Mouse (Mus musculus) hindbrain, postnatal 0 days (tissue): ENCODE results near the gene Gadd45g. TPM values are rescaled to one million over a fixed set of nuclear protein-coding genes. Genes with fewer than 3 reads are reported as not detected.
A peak's percentile ranks its signal among the peaks of the same experiment; 100 is the strongest.
"Not testable (repeated sequence)": the region's sequence is repeated elsewhere in the genome, so short reads cannot be mapped to it uniquely, and the experiment has no call there.

Experiments used
- ATAC-seq: fragments of 200-750 bp; cut with Nextera tagmentation; 2 replicates; pipeline ENCODE4 v1.8.0; 2017; ENCODE audit warnings: mild to moderate bottlenecking, moderate TSS enrichment, moderate library complexity
- DNase-seq: peaks from one replicate; pipeline ENCODE4 v3.0.0-alpha.2; 2015; ENCODE audit warnings: low spot score
- H3K27ac ChIP-seq: fragments of 300-500 bp; sonication (generic); 2 replicates; pipeline ENCODE4 v1.5.1; 2014; ENCODE audit warnings: mild to moderate bottlenecking
- H3K27me3 ChIP-seq: fragments of 300-500 bp; sonication (generic); 2 replicates; pipeline ENCODE4 v1.6.1; 2014; ENCODE audit warnings: low read length, mixed read lengths; ENCODE audit not compliant: insufficient read depth
- H3K36me3 ChIP-seq: fragments of 300-500 bp; sonication (generic); 2 replicates; pipeline ENCODE4 v1.6.1; 2014; ENCODE audit warnings: low read length, mixed read lengths; ENCODE audit not compliant: insufficient read depth
- H3K4me1 ChIP-seq: fragments of 300-500 bp; sonication (generic); 2 replicates; pipeline ENCODE4 v1.6.1; 2014; ENCODE audit warnings: antibody characterized with exemption, low read length, mixed read lengths; ENCODE audit not compliant: insufficient read depth
- H3K4me2 ChIP-seq: fragments of 300-500 bp; sonication (generic); 2 replicates; pipeline ENCODE4 v1.6.1; 2014; ENCODE audit warnings: low read depth, mild to moderate bottlenecking, low read length, moderate library complexity, mixed read lengths
- H3K4me3 ChIP-seq: fragments of 300-500 bp; sonication (generic); 2 replicates; pipeline ENCODE4 v1.5.1; 2014; ENCODE audit warnings: low read length
- H3K9ac ChIP-seq: fragments of 300-500 bp; sonication (generic); replicated peaks from 2 replicates; pipeline ENCODE4 v1.6.1; 2014; ENCODE audit warnings: mild to moderate bottlenecking, low read length, moderate library complexity, mixed read lengths
- H3K9me3 ChIP-seq: fragments of 300-500 bp; sonication (generic); 2 replicates; pipeline ENCODE4 v1.6.1; 2016; ENCODE audit warnings: low read length, mixed read lengths
- CTCF ChIP-seq: IDR thresholded peaks from 2 replicates; pipeline ENCODE4 v1.5.1; 2016; ENCODE audit warnings: antibody characterized with exemption, control low read depth, low read depth
- WGBS: fragments of 180-500 bp; shearing (Covaris S2); extraction: QIAGEN DNeasy Blood & Tissue Kit; methylation state at CpG from one replicate; pipeline ENCODE4 v1.1.7; 2014; 5-methylcytosine and 5-hydroxymethylcytosine counted together
- polyA plus RNA-seq: library from polyadenylated mRNA; unstranded; fragments of >200 nt; fragmentation: Nextera tagmentation; extraction: Ambion mirVana; gene quantifications from 2 replicates; pipeline ENCODE4 v1.2.1, GENCODE M21; 2015
- total RNA-seq: library from RNA; depleted of rRNA; stranded (reverse); fragments of >200 nt; gene quantifications from 2 replicates; pipeline ENCODE4 v1.2.3, GENCODE M21; 2014

Gene Gadd45g
- total and polyA plus RNA-seq, 2 experiments from 2014 or later = 19.0 to 38.6 TPM

- not testable (repeated sequence) for H3K4me3 ChIP-seq, H3K9me3 ChIP-seq, H3K4me2 ChIP-seq, DNase-seq, H3K27ac ChIP-seq, H3K36me3 ChIP-seq, H3K4me1 ChIP-seq, H3K9ac ChIP-seq, ATAC-seq, H3K27me3 ChIP-seq
- WGBS = 71% methylated on average over 8 of the region's 8 CpGs
- peak; percentile 12 for TF ChIP-seq CTCF
These were observed 12.5 kb upstream of the Gadd45g start for GRCm38 (mm10) chr13:51834024-51834423.

- WGBS = 64% methylated on average over 2 of the region's 2 CpGs
- Histone ChIP-seq H3K27me3 (0 out of 2 replicates have a peak, but pooled peaks cover 5% of the 10 kb centered on the region), H3K4me2 (no peak overlapping the region), H3K27ac (no peak overlapping the region), H3K9me3 (no peaks in the 10 kb centered on the region), H3K36me3 (no peaks in the 10 kb centered on the region), H3K4me1 (no peaks in the 10 kb centered on the region), H3K4me3 (no peak overlapping the region), H3K9ac (no peak overlapping the region)
- DNase-seq = no peak
- ATAC-seq = no peak
- TF ChIP-seq CTCF = no peak
These were observed 12.0 kb upstream of the Gadd45g start for GRCm38 (mm10) chr13:51834520-51834919.

GRCm38 (mm10) chr13:51835208-51835607 is 11.3 kb upstream of the Gadd45g start:
- not testable (repeated sequence) for H3K27ac ChIP-seq, H3K4me3 ChIP-seq, H3K9me3 ChIP-seq, H3K4me2 ChIP-seq, H3K9ac ChIP-seq, H3K27me3 ChIP-seq, H3K4me1 ChIP-seq, ATAC-seq, DNase-seq, H3K36me3 ChIP-seq
- WGBS = 83% methylated on average over 4 of the region's 4 CpGs

- no peak overlapping the region for H3K9ac ChIP-seq
- no peaks in the 10 kb centered on the region for H3K36me3 ChIP-seq
- TF ChIP-seq CTCF = no peak
- 50% methylated on average over 5 of the region's 5 CpGs for WGBS
- no peak overlapping the region for H3K27ac ChIP-seq
- H3K9me3 ChIP-seq = no peaks in the 10 kb centered on the region
- H3K4me1 ChIP-seq = no peaks in the 10 kb centered on the region
- H3K27me3 ChIP-seq = peaks cover 24% of the 10 kb centered on the region; the same call in 1 of the 2 replicates
- H3K4me3 ChIP-seq = no peak overlapping the region
- DNase-seq = no peak
- ATAC-seq = no peak
- no peak overlapping the region for H3K4me2 ChIP-seq
These were observed 9.1 kb upstream of the Gadd45g start for GRCm38 (mm10) chr13:51837402-51837801.

- peak; percentile 84 for DNase-seq
- Histone ChIP-seq H3K27ac (no peak overlapping the region), H3K9me3 (no peaks in the 10 kb centered on the region), H3K4me2 (no peak overlapping the region), H3K4me1 (no peaks in the 10 kb centered on the region), H3K9ac (no peak overlapping the region), H3K4me3 (no peak overlapping the region), H3K27me3 (peaks cover 38% of the 10 kb centered on the region), H3K36me3 (no peaks in the 10 kb centered on the region)
- peak; percentile 70 for ATAC-seq
- 24% methylated on average over 8 of the region's 8 CpGs for WGBS
- TF ChIP-seq CTCF = peak; percentile 97
These were observed 7.0 kb upstream of the Gadd45g start for GRCm38 (mm10) chr13:51839250-51840026.

GRCm38 (mm10) chr13:51840702-51841101 is 5.8 kb upstream of the Gadd45g start:
- no peak overlapping the region for H3K27ac ChIP-seq
- H3K9ac ChIP-seq = no peak overlapping the region
- H3K9me3 ChIP-seq = no peaks in the 10 kb centered on the region
- H3K4me3 ChIP-seq = no peak overlapping the region
- 47% methylated on average over 6 of the region's 6 CpGs for WGBS
- no peak overlapping the region for H3K4me2 ChIP-seq
- ATAC-seq (no peak), DNase-seq (no peak)
- no peaks in the 10 kb centered on the region for H3K4me1 ChIP-seq
- no peaks in the 10 kb centered on the region for H3K36me3 ChIP-seq
- peaks cover 38% of the 10 kb centered on the region for H3K27me3 ChIP-seq
- no peak for TF ChIP-seq CTCF

- ATAC-seq = no peak
- Histone ChIP-seq H3K4me2 (no peak overlapping the region), H3K4me3 (no peak overlapping the region), H3K36me3 (no peaks in the 10 kb centered on the region), H3K9ac (no peak overlapping the region), H3K9me3 (no peaks in the 10 kb centered on the region), H3K4me1 (no peaks in the 10 kb centered on the region), H3K27me3 (peaks cover 38% of the 10 kb centered on the region), H3K27ac (no peak overlapping the region)
- TF ChIP-seq CTCF = no peak
- no peak for DNase-seq
- WGBS = 17% methylated on average over 12 of the region's 12 CpGs
These were observed 4.8 kb upstream of the Gadd45g start for GRCm38 (mm10) chr13:51841541-51842115.
